Mouse (Mus musculus): ENCODE measurements around the gene Cd151.
A peak's percentile ranks its signal among the peaks of the same experiment; 100 is the strongest.

DNA sequence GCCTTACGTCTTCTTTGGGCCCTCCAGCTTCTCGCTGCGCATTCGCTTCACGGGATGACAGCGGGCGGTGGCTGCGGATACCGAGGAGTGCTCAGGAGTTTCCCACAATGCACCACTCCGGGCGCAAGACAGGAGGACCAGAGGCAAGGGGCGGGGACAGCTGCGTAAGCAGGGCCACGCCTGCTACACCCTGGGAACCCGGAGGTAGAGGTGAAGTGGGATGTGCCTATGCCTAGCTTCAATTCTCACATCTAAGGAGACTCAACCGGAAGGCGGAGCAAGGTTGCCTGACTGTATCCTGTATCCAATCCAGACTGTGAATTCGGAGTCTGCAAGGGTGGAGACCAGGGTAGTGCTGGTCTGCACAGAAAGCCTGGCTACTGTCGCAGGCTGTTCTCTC is 37.9 kb upstream of the Cd151 start, which contains the start of gene Cend1:
- TF ChIP-seq CTCF (IDR thresholded peaks at IDR 0.05; ENCODE audit: insufficient read depth, low read depth, low read length) (no peak), POLR2A (IDR thresholded peaks at IDR 0.05; ENCODE audit: insufficient read depth, low read depth, low read length) (peak; percentile 65)

Measured in olfactory bulb, adult 2 months (tissue).